Mouse (Mus musculus): ENCODE data around the gene Stum. TPM values are rescaled to one million over a fixed set of nuclear protein-coding genes. Genes with fewer than 3 reads are reported as not detected.
A peak's percentile ranks its signal among the peaks of the same experiment; 100 is the strongest.

Stum gene
- total and polyA plus RNA-seq, 3 experiments: 2.0 to 3.7 (median 2.8) TPM

DNA sequence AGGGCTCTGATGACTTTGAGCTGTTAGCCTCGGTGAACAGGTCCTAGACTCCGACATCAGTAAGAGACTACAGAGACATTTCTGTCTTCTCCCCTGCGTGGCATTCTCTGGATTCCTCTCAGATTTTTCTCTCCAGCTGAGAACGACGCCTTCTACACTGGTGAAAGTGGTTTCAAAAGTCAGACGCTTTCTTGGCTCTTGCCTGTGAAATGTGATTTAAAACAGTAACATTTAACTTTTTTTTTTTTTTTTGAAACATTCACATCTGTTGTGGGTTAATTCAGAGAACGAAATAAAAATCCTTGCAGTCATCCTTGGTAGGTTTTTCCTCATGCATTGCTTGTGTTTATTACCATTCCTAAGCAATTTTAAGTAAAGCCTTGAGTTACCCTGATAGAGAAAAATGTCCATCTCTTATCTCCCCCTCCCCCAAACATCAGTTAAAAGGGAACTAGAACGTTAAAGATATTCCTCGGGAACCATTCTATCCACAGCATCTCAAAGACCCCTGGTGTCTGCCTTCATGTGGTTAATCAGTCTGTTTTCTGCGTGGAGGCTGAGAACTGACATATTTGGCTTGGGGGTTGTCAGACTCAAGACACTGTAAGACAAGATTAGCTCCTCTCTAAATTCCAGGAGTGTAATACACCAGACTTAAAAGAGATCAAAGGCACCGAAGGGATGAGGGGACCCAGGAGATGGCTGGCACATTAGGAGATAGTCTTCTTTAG, 95.4 kb downstream of the Stum start:
- WGBS: 6% methylated on average over 11 of the region's 11 CpGs
- H3K79me2 ChIP-seq (replicated peaks; ENCODE audit: control insufficient read depth, insufficient read depth, low read length): peaks cover 1% of the 10 kb centered on the region; the same call in 1 of the 2 replicates
- H3K4me3 ChIP-seq: peak overlapping the region; percentile 22; the same call in 1 of the 2 replicates
- H3K9ac ChIP-seq (ENCODE audit: low read depth, low read length): peak overlapping the region; percentile 12; the same call in 1 of the 2 replicates
- no peak for DNase-seq
- TF ChIP-seq CTCF (IDR thresholded peaks at IDR 0.05) (no peak), POLR2A (IDR thresholded peaks at IDR 0.05; ENCODE audit: insufficient read depth, low read depth, low read length) (no peak; the same call in 1 of the 2 replicates), EP300 (IDR thresholded peaks at IDR 0.05; ENCODE audit: insufficient read depth, low read depth, low read length) (no peak)
- intact Hi-C loops (cut with DNase I): loop anchor here (2.0 kb wide), 1 partner anchor 35 kb away; no protein-coding TSS in a partner anchor
- peaks cover 51% of the 10 kb centered on the region for H3K4me1 ChIP-seq (ENCODE audit: control insufficient read depth, insufficient read depth, low read length)
- H3K27ac ChIP-seq: peak overlapping the region; percentile 95
- peaks cover 51% of the 10 kb centered on the region for H3K36me3 ChIP-seq (ENCODE audit: control insufficient read depth, insufficient read depth, low read length)
- H3K27me3 ChIP-seq (ENCODE audit: control insufficient read depth, insufficient read depth, low read length): no peaks in the 10 kb centered on the region

DNA sequence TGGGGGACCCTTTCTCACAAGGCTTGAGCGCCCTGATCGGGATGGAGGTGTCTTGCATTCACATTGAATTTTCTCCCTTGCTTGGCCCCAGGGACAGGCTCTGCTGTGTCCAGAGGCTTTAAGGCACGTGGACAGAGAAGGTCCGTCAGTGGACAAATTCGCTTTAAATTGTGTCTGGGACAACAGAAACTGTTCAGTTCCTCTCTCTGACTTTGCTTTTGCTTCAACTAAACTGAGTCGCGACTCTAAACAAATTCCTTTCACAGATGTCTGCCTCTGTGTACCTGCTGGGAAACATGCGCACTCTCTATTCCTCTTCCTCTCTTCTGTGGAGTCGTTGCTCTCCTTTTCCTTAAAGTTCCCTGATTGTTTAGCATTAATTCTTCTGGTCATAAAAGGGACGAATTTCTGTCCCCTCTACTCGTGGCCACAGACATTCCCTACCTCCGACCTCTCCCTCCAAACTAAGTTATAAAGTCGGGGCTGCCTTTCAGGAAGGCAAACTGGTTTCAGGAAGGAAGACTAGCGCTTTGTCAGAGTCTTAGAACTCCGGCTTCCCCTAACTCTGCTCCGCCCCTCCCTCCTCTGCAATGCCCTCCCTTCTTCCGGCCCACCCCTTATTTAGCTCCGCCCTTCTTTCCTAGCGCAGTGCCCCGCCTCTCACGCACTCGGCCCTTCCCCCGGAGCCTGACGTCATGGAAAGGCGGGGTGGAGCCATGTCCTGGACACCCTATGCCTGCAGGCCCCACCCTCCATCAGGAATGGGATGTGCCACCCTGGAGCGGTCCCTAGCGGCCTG, 96.2 kb downstream of the Stum start:
- peaks cover 46% of the 10 kb centered on the region for H3K4me1 ChIP-seq (ENCODE audit: control insufficient read depth, insufficient read depth, low read length)

DNA sequence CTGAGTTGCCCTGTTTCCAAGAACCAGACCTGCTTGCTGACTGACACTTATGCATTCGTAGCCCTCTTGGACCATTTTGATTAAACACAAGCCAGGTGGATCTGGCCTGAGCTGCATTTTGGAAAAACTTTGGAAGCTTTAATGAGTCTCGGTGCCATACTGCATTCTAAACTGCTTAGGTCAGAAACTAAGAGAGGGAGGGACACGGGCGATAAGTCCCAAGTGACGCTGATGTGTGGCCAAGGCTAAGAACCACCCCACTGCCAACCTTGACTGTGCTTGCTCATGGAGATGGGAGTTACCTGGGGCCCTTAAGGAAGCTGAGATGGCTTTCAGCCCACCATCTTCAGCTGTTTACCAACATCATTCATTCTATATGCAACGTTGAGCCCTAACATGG, 98.0 kb downstream of the Stum start:
- WGBS: 36% methylated on average over 6 of the region's 6 CpGs
- Histone ChIP-seq H3K36me3 (ENCODE audit: control insufficient read depth, insufficient read depth, low read length) (peaks cover 39% of the 10 kb centered on the region; the same call in 1 of the 2 replicates), H3K27ac (peak overlapping the region; percentile 66), H3K9ac (ENCODE audit: low read depth, low read length) (no peak overlapping the region; the same call in 1 of the 2 replicates), H3K27me3 (ENCODE audit: control insufficient read depth, insufficient read depth, low read length) (no peaks in the 10 kb centered on the region), H3K4me1 (ENCODE audit: control insufficient read depth, insufficient read depth, low read length) (peaks cover 44% of the 10 kb centered on the region), H3K4me3 (no peak overlapping the region), H3K79me2 (replicated peaks; ENCODE audit: control insufficient read depth, insufficient read depth, low read length) (peaks cover 3% of the 10 kb centered on the region)
- TF ChIP-seq EP300 (IDR thresholded peaks at IDR 0.05; ENCODE audit: insufficient read depth, low read depth, low read length) (no peak), CTCF (IDR thresholded peaks at IDR 0.05) (no peak), POLR2A (IDR thresholded peaks at IDR 0.05; ENCODE audit: insufficient read depth, low read depth, low read length) (no peak)
- peak in 1 of 2 experiments; percentile 59 for DNase-seq
- intact Hi-C loops (cut with DNase I): loop anchor here (1.0 kb wide), 1 partner anchor 54 kb away; no protein-coding TSS in a partner anchor

More for the DNA sequence above, 96.2 kb downstream of the Stum start:
- H3K36me3 ChIP-seq (ENCODE audit: control insufficient read depth, insufficient read depth, low read length): peaks cover 49% of the 10 kb centered on the region
- intact Hi-C loops (cut with DNase I): loop anchor here (2.0 kb wide), 1 partner anchor 36 kb away; no protein-coding TSS in a partner anchor
- no peaks in the 10 kb centered on the region for H3K27me3 ChIP-seq (ENCODE audit: control insufficient read depth, insufficient read depth, low read length)
- H3K4me3 ChIP-seq: peak overlapping the region; percentile 37
- H3K79me2 ChIP-seq (replicated peaks; ENCODE audit: control insufficient read depth, insufficient read depth, low read length): peaks cover 1% of the 10 kb centered on the region; the same call in 1 of the 2 replicates
- DNase-seq: peak; percentile 99
- TF ChIP-seq CTCF (IDR thresholded peaks at IDR 0.05) (peak; percentile 83), EP300 (IDR thresholded peaks at IDR 0.05; ENCODE audit: insufficient read depth, low read depth, low read length) (peak; percentile 98), POLR2A (IDR thresholded peaks at IDR 0.05; ENCODE audit: insufficient read depth, low read depth, low read length) (peak; percentile 97)
- WGBS: 3% methylated on average over 27 of the region's 27 CpGs
- H3K9ac ChIP-seq (ENCODE audit: low read depth, low read length): peak overlapping the region; percentile 67
- peak overlapping the region; percentile 96 for H3K27ac ChIP-seq

DNA sequence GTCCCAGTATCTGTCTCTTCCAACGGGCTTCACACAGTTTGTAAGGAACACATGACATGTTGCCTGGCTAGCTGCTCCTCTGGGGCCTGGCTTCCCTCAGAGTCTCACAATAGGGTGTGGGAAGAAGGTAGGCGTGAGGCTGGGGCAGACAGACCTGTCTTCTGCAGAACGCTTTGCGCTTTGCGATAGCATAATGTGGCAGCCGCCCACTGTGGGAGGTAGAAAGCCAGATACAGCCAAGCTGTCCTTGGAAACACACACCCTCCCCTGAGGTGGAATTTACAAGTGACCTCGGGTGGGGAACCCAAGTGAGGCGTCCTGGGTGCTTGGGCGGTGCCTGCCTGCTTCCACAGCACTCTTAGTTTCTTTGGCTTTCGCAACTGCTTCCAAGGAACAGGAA, 98.8 kb downstream of the Stum start:
- H3K4me1 ChIP-seq (ENCODE audit: control insufficient read depth, insufficient read depth, low read length): peaks cover 45% of the 10 kb centered on the region
- peak overlapping the region; percentile 46 for H3K9ac ChIP-seq (ENCODE audit: low read depth, low read length)
- no peaks in the 10 kb centered on the region for H3K27me3 ChIP-seq (ENCODE audit: control insufficient read depth, insufficient read depth, low read length)
- H3K27ac ChIP-seq: peak overlapping the region; percentile 66
- intact Hi-C loops (cut with DNase I): no loop called here
- H3K79me2 ChIP-seq (replicated peaks; ENCODE audit: control insufficient read depth, insufficient read depth, low read length): peaks cover 6% of the 10 kb centered on the region
- WGBS: 25% methylated on average over 10 of the region's 10 CpGs
- peak in 1 of 2 experiments; percentile 40 for DNase-seq
- peaks cover 37% of the 10 kb centered on the region; the same call in 1 of the 2 replicates for H3K36me3 ChIP-seq (ENCODE audit: control insufficient read depth, insufficient read depth, low read length)
- no peak overlapping the region for H3K4me3 ChIP-seq
- TF ChIP-seq CTCF (IDR thresholded peaks at IDR 0.05) (no peak), POLR2A (IDR thresholded peaks at IDR 0.05; ENCODE audit: insufficient read depth, low read depth, low read length) (no peak), EP300 (IDR thresholded peaks at IDR 0.05; ENCODE audit: insufficient read depth, low read depth, low read length) (no peak)

DNA sequence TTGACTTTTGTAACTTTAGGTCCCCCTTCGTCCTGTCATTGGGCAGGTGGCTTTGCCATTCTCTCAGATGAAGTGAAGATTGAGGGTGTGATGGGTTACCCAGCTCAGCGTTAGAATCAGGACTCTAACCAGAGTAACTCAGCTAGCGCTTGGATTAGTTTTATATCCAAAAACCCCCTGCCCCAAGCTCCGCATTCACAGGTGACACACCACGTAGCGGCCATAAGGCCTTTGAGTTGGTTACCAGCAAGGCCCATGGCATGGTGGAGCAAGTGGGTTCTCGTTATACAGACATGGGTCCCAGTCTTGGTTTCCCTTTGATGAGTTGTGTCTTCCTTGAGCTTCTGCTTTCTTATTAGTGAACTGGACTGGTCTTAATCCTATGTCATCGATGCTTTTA, 99.4 kb downstream of the Stum start:
- no peak for DNase-seq
- H3K27ac ChIP-seq: peak overlapping the region; percentile 66; the same call in 1 of the 2 replicates
- 84% methylated on average over 8 of the region's 8 CpGs for WGBS
- no peaks in the 10 kb centered on the region for H3K27me3 ChIP-seq (ENCODE audit: control insufficient read depth, insufficient read depth, low read length)
- H3K9ac ChIP-seq (ENCODE audit: low read depth, low read length): no peak overlapping the region
- H3K4me1 ChIP-seq (ENCODE audit: control insufficient read depth, insufficient read depth, low read length): peaks cover 42% of the 10 kb centered on the region
- no peak overlapping the region for H3K4me3 ChIP-seq
- TF ChIP-seq CTCF (IDR thresholded peaks at IDR 0.05): no peak
- no peak for TF ChIP-seq POLR2A (IDR thresholded peaks at IDR 0.05; ENCODE audit: insufficient read depth, low read depth, low read length)
- TF ChIP-seq EP300 (IDR thresholded peaks at IDR 0.05; ENCODE audit: insufficient read depth, low read depth, low read length): no peak
- intact Hi-C loops (cut with DNase I): loop anchor here (2.0 kb wide), 1 partner anchor 15 kb away; no protein-coding TSS in a partner anchor
- H3K36me3 ChIP-seq (ENCODE audit: control insufficient read depth, insufficient read depth, low read length): peaks cover 33% of the 10 kb centered on the region; the same call in 1 of the 2 replicates
- H3K79me2 ChIP-seq (replicated peaks; ENCODE audit: control insufficient read depth, insufficient read depth, low read length): peaks cover 6% of the 10 kb centered on the region

Other genes starting within 250 kb of the Stum start
- gene Psen2, start 220.1 kb downstream of the Stum start, total RNA-seq (2021): 10 to 100 TPM; 11.6 to 13.1 TPM
- gene Psen2, start 220.1 kb downstream of the Stum start, polyA plus RNA-seq (2012; rRNA removed): 30.5 and 35.8 TPM in 2 replicates
- 10 to 100 TPM; 50.0 to 50.7 TPM for gene Itpkb, start 153.0 kb downstream of the Stum start, total RNA-seq (2021)
- gene Itpkb, start 153.0 kb downstream of the Stum start, polyA plus RNA-seq (2012; rRNA removed): 21.5 and 29.9 TPM in 2 replicates
- 10 to 100 TPM; 56.9 to 60.2 TPM for gene Parp1, start 85.4 kb upstream of the Stum start, total RNA-seq (2021)
- 19.5 and 31.9 TPM in 2 replicates for gene Parp1, start 85.4 kb upstream of the Stum start, polyA plus RNA-seq (2012; rRNA removed)
- 1 to 10 TPM; 2.2 to 2.4 TPM for gene Lin9, start 157.6 kb upstream of the Stum start, total RNA-seq (2021)
- gene Lin9, start 157.6 kb upstream of the Stum start, polyA plus RNA-seq (2012; rRNA removed): 1.5 and 2.6 TPM in 2 replicates
- gene Mixl1, start 213.5 kb upstream of the Stum start, total RNA-seq (2021): not detected
- not detected in 2 replicates for gene Mixl1, start 213.5 kb upstream of the Stum start, polyA plus RNA-seq (2012; rRNA removed)
- gene Acbd3, start 242.5 kb upstream of the Stum start, total RNA-seq (2021): 10 to 100 TPM; 20.6 to 23.8 TPM
- 9.0 and 15.7 TPM in 2 replicates for gene Acbd3, start 242.5 kb upstream of the Stum start, polyA plus RNA-seq (2012; rRNA removed)

Measured in heart, adult 2 months (tissue).